Mouse (Mus musculus) kidney, adult 11 months (tissue): Measurements from ENCODE around the gene Surf2.
A peak's percentile ranks its signal among the peaks of the same experiment; 100 is the strongest.

Experiments used
- DNase-seq: peaks from one replicate; pipeline ENCODE4 v3.0.0; 2022

Surf2 gene

DNA sequence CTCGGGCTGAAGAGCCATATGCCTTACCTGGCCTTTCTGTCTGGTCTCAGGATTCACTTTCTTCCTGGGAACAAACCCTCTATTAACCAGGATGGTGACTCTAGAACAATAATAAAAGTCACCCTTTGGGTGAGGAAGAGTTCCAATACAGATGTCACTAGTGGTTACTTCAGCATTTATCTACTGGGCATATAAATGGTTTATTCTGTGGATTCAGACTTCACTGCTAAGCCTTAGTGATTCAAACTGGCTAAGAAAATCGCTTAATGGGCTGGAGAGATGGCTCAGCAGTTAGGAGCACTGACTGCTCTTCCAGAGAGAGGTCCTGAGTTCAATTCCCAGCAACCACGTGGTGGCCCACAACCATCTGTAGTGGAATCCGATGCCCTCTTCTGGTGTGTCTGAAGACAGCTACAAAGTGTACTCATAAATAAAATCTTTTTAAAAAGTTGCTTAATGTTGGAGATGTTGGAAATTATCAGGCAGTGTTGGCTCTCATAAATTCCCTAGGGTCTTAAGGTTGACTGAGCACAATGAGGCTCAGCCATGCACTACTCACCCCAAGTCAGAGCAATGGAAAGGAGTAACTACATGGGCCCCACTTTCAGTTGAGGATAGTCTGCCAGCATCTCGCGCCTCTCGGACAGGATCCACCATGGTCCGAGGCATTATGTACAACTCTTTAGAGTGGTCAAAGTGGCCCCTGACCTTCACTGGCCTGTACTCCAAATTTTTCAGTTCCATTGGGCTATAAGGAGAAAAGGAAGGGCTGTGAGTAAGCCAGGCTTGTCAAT is 1.8 kb upstream of the Surf2 start:
- DNase-seq, result no peak

DNA sequence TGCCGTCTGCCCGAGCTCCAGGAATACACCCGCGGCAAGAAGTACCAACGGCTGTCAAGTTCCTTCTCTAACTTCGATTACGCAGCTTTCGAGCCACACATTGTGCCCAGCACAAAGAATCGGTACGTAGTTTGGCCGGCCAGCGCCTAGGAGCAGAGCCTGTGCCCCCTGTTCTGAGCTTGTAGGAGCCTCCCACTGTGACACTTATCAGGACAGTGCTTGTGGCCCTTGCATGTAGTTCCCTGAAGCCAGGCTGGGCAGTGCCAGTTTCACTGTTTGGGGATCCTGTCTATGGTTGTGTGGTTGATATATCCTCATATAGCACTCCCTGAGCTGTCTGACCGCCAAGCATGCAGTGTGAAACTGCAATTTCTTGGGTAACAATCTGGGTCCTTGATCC is 571 bp downstream of the Surf2 start:
- no peak for DNase-seq

DNA sequence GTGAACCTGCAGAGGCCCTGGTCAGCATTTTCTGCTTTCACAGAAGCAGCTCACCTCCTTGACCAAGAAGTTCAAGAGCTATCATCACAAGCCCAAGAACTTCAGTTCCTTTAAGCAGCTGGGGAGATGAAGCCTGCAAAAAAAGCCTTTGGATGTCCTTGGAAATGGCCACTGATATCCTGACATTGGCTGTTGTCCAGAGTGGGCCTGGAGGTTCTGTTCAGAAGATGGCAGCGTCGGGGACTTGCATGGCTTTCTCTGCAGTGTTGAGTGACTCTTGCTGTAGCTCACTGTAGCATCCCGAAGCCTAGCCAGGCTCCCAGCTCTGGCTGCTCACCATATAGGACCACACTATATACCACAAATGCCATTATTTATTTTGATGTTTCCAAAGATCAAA is 3.5 kb downstream of the Surf2 start:
- DNase-seq, result no peak

DNA sequence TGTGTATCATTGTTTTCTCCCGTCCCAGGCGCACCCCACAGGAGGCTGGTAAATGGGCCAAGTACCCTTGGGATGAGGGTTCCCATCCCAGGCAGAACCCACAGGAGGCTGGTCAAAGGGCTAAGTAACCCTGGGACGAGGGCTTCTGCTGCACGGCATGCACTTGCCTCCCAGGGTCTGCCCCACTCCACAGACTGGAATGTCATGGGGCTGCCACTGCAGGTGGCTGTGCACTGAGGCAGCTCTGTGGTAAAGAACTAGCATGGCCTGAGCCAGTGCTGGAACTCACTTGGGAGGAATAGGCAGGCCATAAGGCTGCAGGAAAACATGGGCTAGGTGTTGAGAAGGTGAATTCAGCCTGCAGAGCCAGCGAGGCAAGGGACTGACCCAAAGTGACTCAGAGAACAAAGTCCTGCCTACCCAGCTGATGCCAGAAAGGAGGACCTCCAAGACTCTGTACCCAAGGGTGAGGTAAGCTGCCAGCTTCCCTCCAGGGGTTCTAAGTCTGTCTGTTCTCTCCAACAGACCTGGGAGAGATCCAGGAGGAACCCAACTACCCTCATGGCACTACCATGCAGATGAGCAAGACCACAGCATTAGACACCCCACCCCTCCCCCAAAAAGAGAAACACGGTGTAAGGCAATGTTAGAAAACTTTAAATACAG is 4.2 kb downstream of the Surf2 start:
- peak; percentile 79 for DNase-seq

DNA sequence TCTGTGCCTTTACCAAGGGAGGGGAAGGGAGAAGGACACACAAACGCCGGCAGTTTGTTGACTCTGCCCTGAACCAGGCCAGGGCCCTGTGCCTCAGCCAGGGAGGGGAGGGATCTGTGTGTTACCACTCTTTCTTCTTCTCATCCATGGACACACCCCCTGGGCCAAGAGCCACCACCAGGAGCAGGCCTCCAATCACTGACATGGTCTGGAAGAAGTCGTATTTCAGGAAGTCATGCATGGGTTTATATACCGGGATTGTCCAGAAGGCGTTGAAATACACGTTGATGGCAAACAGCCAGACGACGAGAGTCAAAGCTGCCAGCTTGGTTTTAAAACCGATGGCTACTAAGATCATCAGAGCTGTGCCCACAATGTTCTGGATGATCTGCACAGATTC is 5.6 kb downstream of the Surf2 start:
- DNase-seq, result peak; percentile 62

DNA sequence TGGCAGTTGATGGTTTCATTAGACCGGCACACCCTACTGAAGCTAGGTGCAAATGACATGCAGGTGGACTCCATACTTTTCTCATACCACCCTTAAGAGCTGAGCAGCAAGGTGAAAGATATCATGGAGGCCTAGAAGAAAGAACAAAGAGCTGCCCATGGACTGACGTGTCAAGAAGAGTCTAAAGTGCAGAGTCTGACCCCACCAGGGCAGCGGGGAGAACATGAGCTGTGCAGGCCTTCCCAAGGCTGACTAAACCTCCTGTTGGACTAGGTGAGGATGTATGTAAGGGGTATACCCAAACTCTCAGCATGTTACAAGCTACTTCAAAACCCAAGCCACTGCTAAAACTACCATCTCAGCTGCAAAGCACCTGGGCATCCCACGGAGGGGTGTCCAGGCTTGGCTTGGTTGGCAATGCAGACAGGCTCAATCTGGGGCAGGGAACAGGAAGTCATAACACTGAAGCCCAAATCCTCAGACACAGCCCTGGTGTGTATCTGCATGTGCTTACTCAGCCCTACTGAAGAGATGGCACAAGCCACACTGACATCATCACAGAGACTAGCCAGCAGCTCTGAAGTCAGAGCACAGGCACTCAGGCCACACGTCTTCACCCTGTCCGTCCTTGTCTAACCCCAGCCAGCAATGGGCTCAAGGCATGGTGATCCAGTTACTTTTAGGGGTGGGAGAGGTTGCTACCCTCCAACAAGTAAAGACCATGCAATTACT is 11.7 kb downstream of the Surf2 start:
- no peak for DNase-seq

DNA sequence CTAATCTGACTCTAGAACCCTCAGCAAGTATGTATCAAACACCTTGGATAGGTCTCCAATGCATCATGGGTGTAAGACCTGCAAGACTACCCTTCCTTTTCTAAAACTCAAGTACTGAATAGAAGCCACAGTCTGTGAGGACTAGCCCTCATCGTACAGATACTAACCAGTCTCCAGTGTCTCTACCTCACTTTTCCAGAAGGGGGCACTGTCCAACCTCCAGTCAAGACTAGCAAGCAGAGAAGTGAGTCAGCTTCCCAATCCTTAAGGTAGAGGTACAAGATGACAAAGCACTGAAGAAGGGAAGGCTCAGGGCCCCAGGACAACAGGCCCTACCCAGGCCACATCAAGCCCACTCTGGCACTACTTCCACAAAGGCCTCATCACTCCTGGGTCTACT is 14.2 kb downstream of the Surf2 start:
- DNase-seq, result peak; percentile 58

DNA sequence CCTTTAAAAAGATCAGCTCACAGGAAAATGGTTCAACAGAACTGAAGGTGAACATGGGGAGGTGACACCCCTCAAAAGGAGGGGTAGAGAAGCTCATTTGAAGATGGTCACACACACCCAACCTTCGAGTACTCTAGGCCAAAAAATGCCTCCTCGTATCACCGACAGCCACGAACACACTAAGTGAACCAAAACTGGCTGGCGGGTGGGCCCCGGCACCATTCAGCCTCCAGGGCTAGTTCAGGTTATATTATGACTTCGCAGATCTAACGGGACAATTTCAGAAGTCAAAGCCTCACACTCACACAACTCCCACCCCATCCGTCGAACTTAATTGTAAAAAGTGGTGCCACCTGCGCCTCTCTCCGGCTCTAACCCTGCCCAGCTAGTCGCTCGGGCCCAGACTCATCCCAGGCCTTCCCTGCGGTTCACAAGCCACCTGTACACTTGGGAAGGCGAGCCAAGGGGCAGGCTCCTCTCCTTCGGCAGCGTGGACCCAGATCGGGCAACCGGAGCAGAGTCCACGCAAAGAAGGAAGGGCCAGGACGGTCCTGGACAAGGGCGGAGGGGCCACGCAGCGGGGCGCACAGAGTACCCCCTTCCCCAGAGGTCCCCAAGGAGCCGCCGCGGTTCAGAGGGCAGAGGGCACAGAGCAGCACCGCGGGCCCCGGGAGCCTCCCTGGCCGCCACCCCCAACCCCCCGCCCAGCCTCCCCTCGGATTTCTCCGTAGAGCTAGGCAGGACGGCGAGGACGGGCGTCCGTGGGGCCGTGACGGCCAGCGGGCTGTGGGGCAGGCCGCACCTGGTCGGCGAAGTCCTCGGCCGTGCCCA is 16.5 kb downstream of the Surf2 start:
- DNase-seq, result peak; percentile 68

DNA sequence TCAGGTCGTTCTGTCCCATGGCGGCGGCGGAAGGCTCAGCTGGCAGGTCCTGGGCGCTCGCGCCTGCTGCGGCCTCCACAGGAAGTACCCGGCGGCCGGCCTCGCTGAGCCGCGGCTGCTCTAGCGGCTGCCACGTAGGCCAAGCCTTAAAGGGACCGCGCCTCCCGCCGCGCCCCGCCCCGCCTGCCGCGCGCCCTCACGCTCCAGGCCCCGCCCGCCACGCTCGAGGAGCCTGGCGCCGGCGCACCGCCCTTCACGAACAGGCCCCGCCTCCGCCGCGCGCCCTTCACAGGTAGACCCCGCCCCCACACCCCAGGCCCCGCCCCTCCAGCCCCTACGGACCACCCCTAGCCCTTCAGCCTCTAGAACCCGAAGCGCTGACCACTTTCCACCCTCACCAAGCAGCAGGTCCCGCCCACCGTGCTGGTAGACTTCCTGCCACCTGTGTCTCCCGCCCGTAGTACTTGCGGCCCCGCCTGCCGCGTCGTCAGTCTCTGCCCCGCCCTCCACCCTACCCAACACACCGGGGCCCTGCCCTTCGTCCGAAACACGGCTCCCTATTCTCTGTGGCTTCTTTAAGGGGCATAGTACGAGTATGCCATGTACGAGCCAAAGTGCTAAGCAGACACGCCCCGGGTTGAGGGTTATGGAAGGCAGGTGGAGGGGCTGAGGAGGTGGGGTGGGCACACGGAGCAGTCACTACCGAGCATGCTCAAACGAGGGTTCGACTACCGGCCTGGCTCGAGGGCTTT is 17.3 kb downstream of the Surf2 start, which contains the start of the genes Surf4 and Stkld1:
Gene Surf4, minus strand, starts transcription at position 625 of the 752 bp plus-strand sequence.
Gene Stkld1, plus strand, starts transcription at position 744 of the 752 bp plus-strand sequence.
- DNase-seq, result peak; percentile 98

DNA sequence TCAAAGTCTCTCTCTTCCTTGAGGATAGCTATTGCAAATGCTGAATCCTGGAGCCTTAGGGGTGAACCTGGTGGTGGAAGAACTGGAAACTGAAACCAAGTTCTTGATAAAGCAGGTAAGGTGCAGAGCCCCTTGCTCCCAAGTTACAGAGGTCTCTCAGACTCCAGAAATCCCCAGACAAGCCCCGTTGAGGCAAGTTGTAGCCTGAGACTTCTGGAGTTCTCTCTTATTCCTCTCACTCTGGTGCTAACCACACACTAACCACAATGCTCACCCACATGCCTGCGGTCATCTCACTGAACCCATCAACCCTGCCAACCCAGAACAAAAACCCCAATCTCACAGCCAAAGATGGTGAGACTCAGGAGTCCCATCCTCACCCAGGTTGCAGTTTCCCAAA is 19.1 kb downstream of the Surf2 start:
- DNase-seq, result no peak

DNA sequence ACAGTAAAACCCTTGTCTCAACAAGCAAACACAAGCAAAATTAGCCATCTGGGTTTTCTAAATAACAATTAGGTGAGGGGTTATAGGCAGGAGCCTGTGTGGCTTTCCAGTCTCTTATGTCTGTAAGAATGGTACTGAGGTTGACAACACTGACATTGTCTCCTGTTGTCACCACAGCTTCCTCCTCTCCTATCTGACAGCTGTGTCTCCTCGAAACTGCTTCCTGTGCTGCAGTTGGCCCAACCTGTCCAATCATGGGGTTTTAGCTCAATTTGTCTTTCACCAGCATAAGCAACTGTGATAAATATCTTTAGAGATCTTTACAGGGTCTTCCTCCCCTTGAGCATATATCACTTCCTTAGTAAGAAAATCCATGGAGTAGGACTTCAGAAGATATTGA is 20.3 kb downstream of the Surf2 start:
- no peak for DNase-seq

DNA sequence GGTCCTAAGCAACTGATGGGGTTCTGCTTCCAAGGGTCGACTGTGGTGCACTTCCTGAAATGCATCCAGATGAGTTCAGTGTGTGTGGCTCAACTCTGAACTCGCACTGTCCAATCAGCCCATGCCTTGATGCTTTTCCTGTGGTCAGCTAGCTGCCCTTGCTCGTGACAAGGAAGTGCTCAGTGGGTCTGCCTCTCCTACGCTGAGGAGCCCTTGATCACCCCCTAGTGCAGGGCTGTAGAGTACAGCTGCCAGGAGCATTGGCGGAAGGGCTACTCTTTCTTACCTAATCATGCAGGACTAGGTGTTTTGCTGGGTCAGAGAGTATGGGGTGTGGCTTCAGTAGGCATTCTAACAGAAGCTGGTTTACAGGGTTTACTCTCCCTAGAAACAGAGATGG is 25.4 kb downstream of the Surf2 start:
- peak; percentile 24 for DNase-seq

DNA sequence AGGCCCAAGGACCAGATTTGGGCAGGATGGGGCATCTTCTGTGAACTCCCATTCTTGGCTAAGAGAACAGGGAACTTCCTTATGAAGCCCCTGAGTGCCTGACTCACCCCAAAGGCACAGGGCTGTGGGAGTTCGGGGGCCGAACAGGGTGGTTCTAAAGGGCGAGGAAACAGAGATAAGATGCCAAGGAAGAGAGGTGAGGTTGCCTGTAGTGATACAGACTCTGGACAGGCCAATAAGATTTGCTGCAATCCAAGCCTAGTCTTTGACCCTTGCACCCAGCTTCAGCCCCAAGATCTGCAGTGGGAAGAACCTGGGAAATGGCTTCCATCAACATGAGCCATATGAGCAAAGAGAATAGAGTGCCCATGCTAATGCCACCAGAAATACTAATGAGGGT is 27.1 kb downstream of the Surf2 start:
- no peak for DNase-seq

DNA sequence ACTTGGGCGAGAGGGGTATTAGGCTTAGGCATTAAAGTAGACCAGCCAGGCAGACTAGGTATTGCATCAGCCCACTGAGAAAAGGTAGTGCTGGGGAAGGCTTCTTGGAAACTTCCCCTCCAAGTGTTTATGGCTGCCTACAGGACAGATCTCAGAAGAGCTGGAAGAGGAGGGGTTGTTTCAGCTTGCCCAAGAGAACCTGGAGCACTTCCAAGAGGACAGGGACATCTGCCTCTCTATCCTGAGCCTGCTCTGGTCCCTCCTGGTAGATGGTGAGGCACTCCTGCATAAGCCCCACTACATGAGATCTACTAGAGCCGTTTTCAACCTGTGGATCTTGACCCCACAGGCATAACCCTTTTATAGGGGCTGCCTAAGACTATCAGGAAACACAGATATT is 34.2 kb downstream of the Surf2 start:
- DNase-seq, result no peak

DNA sequence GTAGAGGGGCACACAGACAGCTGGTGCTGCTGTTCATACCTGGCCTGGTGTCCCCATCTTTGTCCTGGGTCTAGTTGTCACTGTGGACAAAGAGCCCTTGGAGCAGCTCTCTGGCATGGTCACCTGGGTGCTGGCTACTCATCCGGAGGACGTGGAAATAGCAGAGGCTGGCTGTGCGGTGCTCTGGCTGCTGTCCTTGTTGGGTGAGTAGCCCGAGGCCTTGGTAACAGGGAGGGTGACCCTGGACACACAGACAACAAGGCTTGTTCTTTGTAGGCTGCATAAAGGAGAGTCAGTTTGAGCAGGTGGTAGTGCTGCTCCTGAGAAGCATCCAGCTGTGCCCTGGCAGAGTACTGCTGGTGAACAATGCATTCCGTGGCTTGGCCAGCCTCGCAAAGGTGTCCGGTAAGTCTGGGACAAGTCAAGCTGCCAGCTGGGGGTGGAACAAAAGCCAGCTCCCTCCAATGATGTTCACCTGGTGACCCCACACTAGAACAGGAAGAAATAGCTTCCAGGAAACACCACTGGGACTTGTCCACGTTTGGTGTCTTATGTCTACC is 35.3 kb downstream of the Surf2 start:
- DNase-seq, result no peak

DNA sequence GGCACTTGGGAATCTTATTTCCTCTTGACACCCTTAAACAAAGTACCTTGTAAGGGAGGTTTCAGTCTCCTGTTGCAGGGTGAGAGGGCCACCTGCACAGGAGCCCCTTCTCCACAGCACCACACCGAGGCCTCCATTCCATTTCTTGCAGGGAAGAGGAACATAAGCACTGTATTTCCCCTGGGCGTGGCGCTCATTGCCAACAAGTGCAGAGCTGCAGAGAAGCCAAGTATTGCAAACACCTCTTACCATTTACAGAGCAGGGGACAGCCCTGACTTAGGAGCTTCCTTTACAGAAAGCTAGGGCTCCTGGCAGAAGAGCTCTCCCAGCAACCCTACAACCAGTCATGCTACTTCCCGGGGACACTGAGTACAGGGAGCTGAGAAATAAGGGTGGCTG is 36.0 kb downstream of the Surf2 start:
- DNase-seq, result no peak

DNA sequence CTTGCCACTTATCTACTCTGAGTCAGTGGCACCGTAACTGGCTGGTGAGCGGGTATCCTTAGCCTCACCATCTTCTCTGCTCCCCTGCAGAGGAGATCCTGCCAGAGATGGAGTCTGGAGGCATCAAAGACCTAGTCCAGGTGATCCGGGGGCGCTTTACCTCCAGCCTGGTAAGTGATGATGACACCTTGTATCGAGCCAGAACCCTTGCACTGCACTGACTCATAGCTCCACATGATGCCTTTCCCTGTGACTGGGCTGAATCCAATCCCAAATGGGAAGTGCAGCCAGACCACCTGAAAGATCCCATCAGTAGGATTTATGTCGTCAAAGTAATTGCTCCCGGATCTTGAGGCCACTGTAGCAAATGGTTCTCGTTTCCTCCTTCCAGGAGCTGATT is 36.7 kb downstream of the Surf2 start:
- no peak for DNase-seq

DNA sequence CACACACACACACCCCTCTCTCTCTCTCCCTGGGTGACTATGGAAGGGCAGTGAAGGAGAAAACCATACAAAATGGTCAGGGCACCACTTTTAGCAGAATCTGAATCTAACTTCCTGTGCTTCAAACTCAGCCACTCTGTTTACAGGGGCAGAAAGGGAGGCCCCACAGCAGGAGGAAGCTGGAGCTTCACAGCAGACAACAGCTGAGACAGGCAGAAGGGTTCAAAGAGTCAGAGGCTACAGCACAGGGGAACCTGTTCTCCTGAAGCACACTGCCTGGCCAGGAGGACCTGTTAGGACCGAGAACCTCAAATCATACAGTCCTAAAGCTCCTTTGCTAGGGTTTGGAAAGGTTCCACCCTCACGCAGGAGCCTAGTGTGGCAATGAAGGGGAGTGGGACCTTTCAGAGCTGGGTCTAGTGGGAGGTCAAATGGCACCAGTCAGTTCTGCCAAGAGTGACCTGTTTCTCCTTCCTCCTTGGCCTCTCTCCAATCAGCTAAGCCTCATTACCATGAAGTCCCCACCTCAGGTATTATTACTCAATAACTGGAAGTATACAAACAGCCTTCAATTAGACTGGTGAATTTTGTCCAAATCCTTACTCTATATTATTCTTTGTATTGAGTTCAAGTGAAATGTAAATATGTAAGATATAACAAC is 38.7 kb downstream of the Surf2 start:
- no peak for DNase-seq

DNA sequence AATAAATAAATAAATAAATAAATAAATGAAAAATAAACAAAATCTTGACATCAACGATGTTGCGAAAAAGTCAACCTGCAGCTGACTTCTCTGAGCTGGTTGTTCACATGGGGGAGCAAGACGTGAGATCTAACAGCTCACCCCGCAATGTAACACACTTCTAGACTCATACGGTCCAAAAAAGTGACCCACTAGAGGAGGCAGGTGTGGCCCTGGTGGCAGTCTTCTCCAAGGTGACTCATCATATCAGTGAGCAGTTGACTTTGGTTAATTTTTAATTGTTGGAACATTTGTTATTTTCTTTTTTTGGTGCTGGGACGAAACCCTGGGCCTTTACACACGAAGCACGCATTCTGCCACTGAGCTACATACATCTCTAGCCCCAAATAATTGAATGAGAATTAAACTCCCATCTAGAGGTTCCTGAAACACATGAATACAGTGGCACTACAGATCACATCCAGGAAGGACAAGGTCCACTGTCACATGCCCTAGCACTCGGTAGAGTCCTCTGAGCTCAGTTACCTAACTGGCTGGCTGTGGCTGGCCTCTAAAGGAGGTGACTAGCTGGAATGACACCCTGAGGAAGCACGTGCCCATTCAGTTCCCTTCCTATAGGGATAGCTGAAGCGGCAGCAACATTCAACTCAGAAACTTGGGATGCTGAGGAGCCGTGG is 40.8 kb downstream of the Surf2 start:
- peak; percentile 40 for DNase-seq

DNA sequence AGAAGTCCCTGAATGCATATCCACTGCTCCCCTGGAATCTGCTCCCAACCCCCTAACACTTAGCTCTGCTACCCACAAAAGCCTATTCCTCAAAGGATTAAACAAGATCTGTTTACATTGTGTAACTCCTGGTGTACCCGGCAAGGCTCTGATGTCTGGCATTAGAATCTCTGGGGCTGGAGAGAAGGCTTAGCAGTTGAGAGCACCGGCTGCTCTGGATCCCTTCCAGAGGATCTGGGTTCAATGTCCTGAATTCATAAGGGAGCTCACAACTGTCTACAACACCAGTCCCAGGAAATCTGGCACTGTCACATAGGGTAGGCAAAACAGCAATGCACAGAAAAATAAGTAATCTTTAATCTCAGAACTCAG is 41.3 kb downstream of the Surf2 start:
- no peak for DNase-seq

DNA sequence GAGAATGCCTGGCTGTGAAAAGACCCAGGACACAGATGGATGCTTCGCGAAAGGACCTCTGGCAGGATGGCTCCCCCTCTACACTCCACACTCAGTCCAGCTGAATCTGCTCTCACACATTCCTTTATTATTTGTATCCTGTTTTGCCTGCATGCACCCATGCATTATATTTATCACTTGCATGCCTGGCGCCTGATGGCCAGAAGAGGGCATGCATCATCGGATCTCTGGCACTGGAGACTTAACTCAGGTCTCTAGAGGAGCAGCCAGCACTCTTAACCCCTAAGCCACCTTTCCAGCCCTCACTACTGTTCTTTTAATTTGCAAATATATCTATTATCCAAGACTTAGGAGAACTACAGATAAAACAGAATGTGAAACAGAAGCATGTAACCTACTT is 44.6 kb downstream of the Surf2 start:
- peak; percentile 24 for DNase-seq
